Mouse (Mus musculus) hindbrain, embryonic 10.5 days (tissue): ENCODE data around the gene Cdc27. TPM values are rescaled to one million over a fixed set of nuclear protein-coding genes. Genes with fewer than 3 reads are reported as not detected.

Source experiments
- DNase-seq: peaks from one replicate; pipeline ENCODE4 v3.0.0-alpha.2; 2017; ENCODE audit warnings: low spot score
- H3K27ac ChIP-seq: fragments of 300-500 bp; sonication (generic); 2 replicates; pipeline ENCODE4 v1.5.1; 2016; ENCODE audit warnings: mild to moderate bottlenecking, moderate library complexity
- H3K27me3 ChIP-seq: fragments of 300-500 bp; sonication (generic); 2 replicates; pipeline ENCODE4 v1.6.1; 2016; ENCODE audit warnings: mild to moderate bottlenecking; ENCODE audit not compliant: poor library complexity, insufficient read depth, severe bottlenecking
- H3K36me3 ChIP-seq: fragments of 300-500 bp; sonication (generic); 2 replicates; pipeline ENCODE4 v1.6.1; 2016; ENCODE audit warnings: mild to moderate bottlenecking, moderate library complexity
- H3K4me1 ChIP-seq: fragments of 300-500 bp; sonication (generic); replicated peaks from 2 replicates; pipeline ENCODE4 v1.6.1; 2016; ENCODE audit warnings: mild to moderate bottlenecking
- H3K4me3 ChIP-seq: fragments of 300-500 bp; sonication (generic); 2 replicates; pipeline ENCODE4 v1.5.1; 2016; ENCODE audit warnings: mild to moderate bottlenecking, moderate library complexity
- H3K9me3 ChIP-seq: fragments of 300-500 bp; sonication (generic); 2 replicates; pipeline ENCODE4 v1.6.1; 2016; ENCODE audit warnings: mild to moderate bottlenecking, moderate library complexity
- WGBS: fragments of 180-500 bp; shearing (Covaris S2); methylation state at CpG from one replicate; pipeline ENCODE4 v1.1.7; 2016; 5-methylcytosine and 5-hydroxymethylcytosine counted together
- polyA plus RNA-seq: library from polyadenylated mRNA; unstranded; fragments of >200 nt; fragmentation: Nextera tagmentation; extraction: Ambion mirVana; gene quantifications from 2 replicates; pipeline ENCODE4 v1.2.1, GENCODE M21; 2016

The Cdc27 gene
- 38.6 and 53.4 TPM in 2 replicates for polyA plus RNA-seq

- Histone ChIP-seq H3K27me3 (0 out of 2 replicates have a peak, but pooled peaks cover 17% of the 10 kb centered on the region), H3K9me3 (no peaks in the 10 kb centered on the region), H3K4me1 (peaks cover 21% of the 10 kb centered on the region), H3K27ac (peak within 1 kb of the TSS; percentile 99), H3K36me3 (peaks cover 11% of the 10 kb centered on the region), H3K4me3 (peak within 1 kb of the TSS; percentile 91)
- under 1% methylated on average over 35 of the region's 35 CpGs for WGBS
- peak; percentile 100 for DNase-seq
These were observed at the start of gene Cdc27, which contains the start of gene Myl4 for GRCm38 (mm10) chr11:104550406-104550974. Gene Cdc27, minus strand, starts transcription at chr11:104550620. Gene Myl4, plus strand, starts transcription at chr11:104550663.

GRCm38 (mm10) chr11:104599265-104599945 lies 49.0 kb upstream of the Cdc27 start:
- H3K36me3 ChIP-seq, result no peaks in the 10 kb centered on the region
- H3K4me1 ChIP-seq, result no peaks in the 10 kb centered on the region
- no peak for DNase-seq
- 91% methylated on average over 13 of the region's 13 CpGs for WGBS
- peaks cover 1% of the 10 kb centered on the region; the same call in 1 of the 2 replicates for H3K27me3 ChIP-seq
- no peaks in the 10 kb centered on the region for H3K9me3 ChIP-seq
- no peak overlapping the region for H3K27ac ChIP-seq
- H3K4me3 ChIP-seq, result no peak overlapping the region

- Histone ChIP-seq H3K27ac (no peak overlapping the region), H3K4me1 (0 out of 2 replicates have a peak, but pooled peaks cover 7% of the 10 kb centered on the region), H3K36me3 (no peaks in the 10 kb centered on the region), H3K9me3 (no peaks in the 10 kb centered on the region), H3K27me3 (no peaks in the 10 kb centered on the region), H3K4me3 (no peak overlapping the region)
- WGBS, result 77% methylated on average over 10 of the region's 10 CpGs
- DNase-seq, result no peak
These were observed 45.9 kb upstream of the Cdc27 start for GRCm38 (mm10) chr11:104596365-104596764.

- H3K27me3 ChIP-seq, result no peaks in the 10 kb centered on the region; the same call in 1 of the 2 replicates
- WGBS, result 70% methylated on average over 13 of the region's 13 CpGs
- peak; percentile 35 for DNase-seq
These were observed 41.8 kb upstream of the Cdc27 start for GRCm38 (mm10) chr11:104592066-104592835.

GRCm38 (mm10) chr11:104590148-104590547 lies 39.7 kb upstream of the Cdc27 start:
- 4% methylated on average over 8 of the region's 8 CpGs for WGBS
- Histone ChIP-seq H3K27ac (no peak overlapping the region), H3K27me3 (no peaks in the 10 kb centered on the region; the same call in 1 of the 2 replicates), H3K4me3 (no peak overlapping the region), H3K36me3 (no peaks in the 10 kb centered on the region), H3K9me3 (peaks cover 12% of the 10 kb centered on the region; the same call in 1 of the 2 replicates), H3K4me1 (0 out of 2 replicates have a peak, but pooled peaks cover 7% of the 10 kb centered on the region)
- DNase-seq, result peak; percentile 80

More at GRCm38 (mm10) chr11:104592066-104592835, 41.8 kb upstream of the Cdc27 start:
- Histone ChIP-seq H3K36me3 (no peaks in the 10 kb centered on the region), H3K4me1 (0 out of 2 replicates have a peak, but pooled peaks cover 7% of the 10 kb centered on the region), H3K4me3 (no peak overlapping the region), H3K27ac (no peak overlapping the region), H3K9me3 (peaks cover 12% of the 10 kb centered on the region; the same call in 1 of the 2 replicates)

GRCm38 (mm10) chr11:104589570-104589969 lies 39.1 kb upstream of the Cdc27 start:
- Histone ChIP-seq H3K36me3 (no peaks in the 10 kb centered on the region), H3K4me3 (no peak overlapping the region), H3K27me3 (no peaks in the 10 kb centered on the region; the same call in 1 of the 2 replicates), H3K27ac (no peak overlapping the region), H3K4me1 (0 out of 2 replicates have a peak, but pooled peaks cover 7% of the 10 kb centered on the region), H3K9me3 (peaks cover 12% of the 10 kb centered on the region; the same call in 1 of the 2 replicates)
- no peak for DNase-seq
- 81% methylated on average over 1 of the region's 1 CpGs for WGBS

- H3K27ac ChIP-seq, result no peak overlapping the region
- H3K4me1 ChIP-seq, result 0 out of 2 replicates have a peak, but pooled peaks cover 7% of the 10 kb centered on the region
- WGBS, result 94% methylated on average over 2 of the region's 2 CpGs
- DNase-seq, result no peak
- no peak overlapping the region for H3K4me3 ChIP-seq
- H3K27me3 ChIP-seq, result no peaks in the 10 kb centered on the region; the same call in 1 of the 2 replicates
- peaks cover 12% of the 10 kb centered on the region; the same call in 1 of the 2 replicates for H3K9me3 ChIP-seq
- no peaks in the 10 kb centered on the region for H3K36me3 ChIP-seq
These were observed 38.1 kb upstream of the Cdc27 start for GRCm38 (mm10) chr11:104588513-104588912.

- WGBS, result 94% methylated on average over 9 of the region's 9 CpGs
- Histone ChIP-seq H3K9me3 (peaks cover 12% of the 10 kb centered on the region; the same call in 1 of the 2 replicates), H3K27ac (no peak overlapping the region), H3K36me3 (no peaks in the 10 kb centered on the region), H3K4me1 (0 out of 2 replicates have a peak, but pooled peaks cover 7% of the 10 kb centered on the region), H3K27me3 (no peaks in the 10 kb centered on the region; the same call in 1 of the 2 replicates), H3K4me3 (no peak overlapping the region)
- no peak for DNase-seq
These were observed 37.5 kb upstream of the Cdc27 start for GRCm38 (mm10) chr11:104587904-104588303.

- WGBS, result 78% methylated on average over 5 of the region's 5 CpGs
- H3K4me1 ChIP-seq, result 0 out of 2 replicates have a peak, but pooled peaks cover 5% of the 10 kb centered on the region
These were observed 35.1 kb upstream of the Cdc27 start for GRCm38 (mm10) chr11:104585495-104585894.

GRCm38 (mm10) chr11:104582630-104583364 lies 32.4 kb upstream of the Cdc27 start:
- Histone ChIP-seq H3K36me3 (no peaks in the 10 kb centered on the region), H3K27me3 (no peaks in the 10 kb centered on the region), H3K4me1 (peaks cover 25% of the 10 kb centered on the region), H3K9me3 (peaks cover under 1% of the 10 kb centered on the region; the same call in 1 of the 2 replicates), H3K4me3 (no peak overlapping the region), H3K27ac (no peak overlapping the region; the same call in 1 of the 2 replicates)
- 65% methylated on average over 13 of the region's 13 CpGs for WGBS
- DNase-seq, result no peak

More at GRCm38 (mm10) chr11:104585495-104585894, 35.1 kb upstream of the Cdc27 start:
- Histone ChIP-seq H3K9me3 (peaks cover 12% of the 10 kb centered on the region; the same call in 1 of the 2 replicates), H3K4me3 (no peak overlapping the region), H3K27ac (no peak overlapping the region), H3K36me3 (no peaks in the 10 kb centered on the region), H3K27me3 (no peaks in the 10 kb centered on the region)
- no peak for DNase-seq

GRCm38 (mm10) chr11:104582308-104582606 lies 31.8 kb upstream of the Cdc27 start:
- no peaks in the 10 kb centered on the region for H3K9me3 ChIP-seq
- H3K4me1 ChIP-seq, result peaks cover 29% of the 10 kb centered on the region
- no peaks in the 10 kb centered on the region for H3K27me3 ChIP-seq
- DNase-seq, result no peak
- WGBS, result 92% methylated on average over 2 of the region's 2 CpGs
- no peak overlapping the region for H3K27ac ChIP-seq
- no peaks in the 10 kb centered on the region for H3K36me3 ChIP-seq
- no peak overlapping the region for H3K4me3 ChIP-seq
